Mouse (Mus musculus) hindlimb bud, embryonic 11.5 days (tissue): ENCODE measurements at regions not wholly inside any gene's neighbourhood (a gene's known extent, or its start where the extent isn't known, plus 50 kb on each side); places are given as distances from the start of the nearest gene placed in this dataset.
"Not testable (repeated sequence)": the region's sequence is repeated elsewhere in the genome, so short reads cannot be mapped to it uniquely, and the experiment has no call there.

Source experiments
- DNase-seq: peaks from one replicate; pipeline ENCODE4 v3.0.0-alpha.2; 2012; ENCODE audit warnings: low read depth, low spot score; ENCODE audit errors: extremely low spot score

GRCm38 (mm10) chr4:153160115-153160514, 322.5 kb downstream of the Ajap1 start:
- no peak for DNase-seq

- DNase-seq = no peak
Observed at GRCm38 (mm10) chr4:153157572-153157971, 325.0 kb downstream of the Ajap1 start.

GRCm38 (mm10) chr4:153152923-153153322, 329.7 kb downstream of the Ajap1 start:
- not testable (repeated sequence) for DNase-seq

- no peak for DNase-seq
Observed at GRCm38 (mm10) chr4:153133147-153133546, 349.5 kb downstream of the Ajap1 start.

- DNase-seq = no peak
Observed at GRCm38 (mm10) chr4:153129345-153129744, 353.3 kb downstream of the Ajap1 start.

- DNase-seq = no peak
Observed at GRCm38 (mm10) chr4:153128162-153128561, 354.4 kb downstream of the Ajap1 start.

- DNase-seq = no peak
Observed at GRCm38 (mm10) chr4:153120480-153120879, 362.1 kb downstream of the Ajap1 start.

GRCm38 (mm10) chr4:153119647-153120102, 362.9 kb downstream of the Ajap1 start:
- DNase-seq = no peak

- DNase-seq = no peak
Observed at GRCm38 (mm10) chr4:153118824-153119646, 363.6 kb downstream of the Ajap1 start.

GRCm38 (mm10) chr4:153114998-153115397, 367.6 kb downstream of the Ajap1 start:
- no peak for DNase-seq

GRCm38 (mm10) chr4:153113577-153113976, 369.0 kb downstream of the Ajap1 start:
- no peak for DNase-seq

GRCm38 (mm10) chr4:153110291-153110746, 372.3 kb downstream of the Ajap1 start:
- no peak for DNase-seq

- DNase-seq = no peak
Observed at GRCm38 (mm10) chr4:153098591-153098990, 384.0 kb downstream of the Ajap1 start.

GRCm38 (mm10) chr4:153097601-153098000, 385.0 kb downstream of the Ajap1 start:
- no peak for DNase-seq

- DNase-seq = no peak
Observed at GRCm38 (mm10) chr4:153093129-153093528, 389.5 kb downstream of the Ajap1 start.

GRCm38 (mm10) chr4:153082166-153082565, 400.4 kb downstream of the Ajap1 start:
- DNase-seq = no peak

GRCm38 (mm10) chr4:153074590-153074989, 408.0 kb downstream of the Ajap1 start:
- DNase-seq = no peak

GRCm38 (mm10) chr4:153070190-153070745, 412.3 kb downstream of the Ajap1 start:
- no peak for DNase-seq

GRCm38 (mm10) chr4:153068484-153069033, 414.1 kb downstream of the Ajap1 start:
- no peak for DNase-seq

GRCm38 (mm10) chr4:153064021-153064605, 418.5 kb downstream of the Ajap1 start:
- no peak for DNase-seq

GRCm38 (mm10) chr4:153063402-153063801, 419.2 kb downstream of the Ajap1 start:
- no peak for DNase-seq

GRCm38 (mm10) chr4:153058152-153058551, 424.5 kb downstream of the Ajap1 start:
- no peak for DNase-seq
